Mouse (Mus musculus) cerebellum, adult (tissue): ENCODE data around the gene Prss35.

Experiments used
- ATAC-seq: cut with Nextera tagmentation; 2 replicates; pipeline ENCODE4 v1.9.2; 2017; ENCODE audit warnings: mild to moderate bottlenecking, moderate library complexity, mixed read lengths; ENCODE audit not compliant: insufficient number of reproducible peaks, low FRiP score, low TSS enrichment

Gene Prss35

GRCm38 (mm10) chr9:86795236-86795635, 51.8 kb downstream of the Prss35 start:
- no peak for ATAC-seq

GRCm38 (mm10) chr9:86797553-86797952, 54.1 kb downstream of the Prss35 start:
- no peak for ATAC-seq

- peak; percentile 68 for ATAC-seq
Observed at GRCm38 (mm10) chr9:86798129-86798528, 54.7 kb downstream of the Prss35 start.

GRCm38 (mm10) chr9:86798686-86799085, 55.2 kb downstream of the Prss35 start:
- ATAC-seq, result 0 out of 2 replicates have a peak, but pooled peaks have one; percentile 9

GRCm38 (mm10) chr9:86799099-86799498, 55.6 kb downstream of the Prss35 start:
- ATAC-seq, result no peak

GRCm38 (mm10) chr9:86800600-86801163, 57.2 kb downstream of the Prss35 start:
- no peak for ATAC-seq
